ENCODE assay signal across 8 mouse cellular contexts in genomic region chr2:127070879-127071278, GRCm38 (mm10). TPM values are rescaled to one million over a fixed set of nuclear protein-coding genes. Genes with fewer than 3 reads are reported as not detected.
A peak's percentile ranks its signal among the peaks of the same experiment; 100 is the strongest.
DNase-seq lines count a peak whose midpoint lies in the region; ATAC-seq and TF ChIP-seq lines count a peak whose summit lies in the region.

No protein-coding gene starts in this region.

- ATAC-seq in heart, embryonic 16.5 days (replicated peaks; ENCODE audit: extremely low read depth, insufficient read depth, low FRiP score), result peak; percentile 49
- ATAC-seq in G1E (ENCODE audit: extremely low read depth, insufficient number of reproducible peaks, low FRiP score, poor library complexity, severe bottlenecking), result no peak
- ATAC-seq in forebrain, postnatal 0 days, result no peak

- 7% methylated on average over 9 of the region's 9 CpGs for WGBS in heart, embryonic 16.5 days
- WGBS in forebrain, postnatal 0 days, result 13% methylated on average over 8 of the region's 9 CpGs
- 13% methylated on average over 9 of the region's 9 CpGs for WGBS in midbrain, embryonic 10.5 days

- H3K4me2 ChIP-seq in heart, embryonic 16.5 days (ENCODE audit: low read depth, low read length), result peak overlapping the region; percentile 78
- peak overlapping the region; percentile 67 for H3K4me2 ChIP-seq in forebrain, postnatal 0 days (ENCODE audit: low read depth)

- peak overlapping the region; percentile 81 for H3K9ac ChIP-seq in heart, embryonic 16.5 days (ENCODE audit: low read length)
- peak overlapping the region; percentile 62 for H3K9ac ChIP-seq in forebrain, postnatal 0 days

- H3K27ac ChIP-seq in heart, embryonic 16.5 days (ENCODE audit: low read length), result peak overlapping the region; percentile 63; the same call in 1 of the 2 replicates
- H3K27ac ChIP-seq in forebrain, postnatal 0 days (ENCODE audit: low read depth, low read length), result no peak overlapping the region
- peak overlapping the region; percentile 89 for H3K27ac ChIP-seq in midbrain, embryonic 10.5 days (replicated peaks)

- no peaks in the 10 kb centered on the region for H3K27me3 ChIP-seq in heart, embryonic 16.5 days (ENCODE audit: control insufficient read depth, insufficient read depth, low read length)
- H3K27me3 ChIP-seq in G1E (ENCODE audit: insufficient read depth, low read length), result no peaks in the 10 kb centered on the region
- no peaks in the 10 kb centered on the region for H3K27me3 ChIP-seq in forebrain, postnatal 0 days (ENCODE audit: insufficient read depth, low read length)
- no peaks in the 10 kb centered on the region for H3K27me3 ChIP-seq in midbrain, embryonic 10.5 days (ENCODE audit: low read depth, poor library complexity, severe bottlenecking)

- peaks cover 10% of the 10 kb centered on the region for H3K36me3 ChIP-seq in heart, embryonic 16.5 days (ENCODE audit: control insufficient read depth, insufficient read depth)
- peaks cover 32% of the 10 kb centered on the region for H3K36me3 ChIP-seq in G1E (replicated peaks)
- peaks cover 8% of the 10 kb centered on the region for H3K36me3 ChIP-seq in forebrain, postnatal 0 days (ENCODE audit: insufficient read depth)
- H3K36me3 ChIP-seq in midbrain, embryonic 10.5 days, result peaks cover 17% of the 10 kb centered on the region

- peaks cover 10% of the 10 kb centered on the region for H3K4me1 ChIP-seq in heart, embryonic 16.5 days (ENCODE audit: control insufficient read depth, insufficient read depth, low read length)
- H3K4me1 ChIP-seq in G1E (ENCODE audit: insufficient read depth, low read depth, low read length), result peaks cover 19% of the 10 kb centered on the region
- H3K4me1 ChIP-seq in forebrain, postnatal 0 days (ENCODE audit: insufficient read depth), result 0 out of 2 replicates have a peak, but pooled peaks cover 4% of the 10 kb centered on the region
- peaks cover 14% of the 10 kb centered on the region for H3K4me1 ChIP-seq in midbrain, embryonic 10.5 days

- H3K4me3 ChIP-seq in heart, embryonic 16.5 days (ENCODE audit: low read length), result peak overlapping the region; percentile 74
- peak overlapping the region; percentile 76 for H3K4me3 ChIP-seq in G1E (ENCODE audit: low read depth, low read length)
- peak overlapping the region; percentile 72 for H3K4me3 ChIP-seq in forebrain, postnatal 0 days (ENCODE audit: low read depth, low read length)
- H3K4me3 ChIP-seq in midbrain, embryonic 10.5 days, result peak overlapping the region; percentile 71

- DNase-seq in heart, adult 11 months, result no peak
- no peak for DNase-seq in G1E (ENCODE audit: low spot score)
- no peak for DNase-seq in forebrain, postnatal 0 days
- DNase-seq in midbrain, embryonic 10.5 days (ENCODE audit: low spot score), result no peak
- DNase-seq in adrenal gland, postnatal 14 days, result no peak
- no peak for DNase-seq in urinary bladder, postnatal 10 days (ENCODE audit: low spot score)
- no peak for DNase-seq in layer of hippocampus, adult 11-12 months (ENCODE audit: low spot score)

- TF ChIP-seq CTCF in G1E (IDR thresholded peaks at IDR 0.05; ENCODE audit: low read depth, low read length), result no peak
- no peak for TF ChIP-seq CTCF in forebrain, postnatal 0 days (IDR thresholded peaks at IDR 0.05; ENCODE audit: low read depth)

- no peaks in the 10 kb centered on the region for H3K9me3 ChIP-seq in heart, embryonic 16.5 days (replicated peaks; ENCODE audit: control insufficient read depth, low read length)
- H3K9me3 ChIP-seq in G1E (replicated peaks), result no peaks in the 10 kb centered on the region
- H3K9me3 ChIP-seq in forebrain, postnatal 0 days (ENCODE audit: low read length), result no peaks in the 10 kb centered on the region
- no peaks in the 10 kb centered on the region for H3K9me3 ChIP-seq in midbrain, embryonic 10.5 days (replicated peaks)

RNA-seq across cellular contexts. Expression of gene Blvra, which starts 0.4 kb away (rescaled TPM):
- polyA plus RNA-seq in heart, embryonic 16.5 days (2015; fragmentation: Nextera tagmentation; extraction: Ambion mirVana), result 42.8 and 48.4 TPM in 2 replicates
- total RNA-seq in G1E (2014; fragmentation: Nextera tagmentation), result 17.3 and 18.3 TPM in 2 replicates
- 30.6 and 35.4 TPM in 2 replicates for total RNA-seq in G1E (2017)
- polyA plus RNA-seq in G1E (2012), result 2.0 and 3.1 TPM in 2 replicates
- 13.8 and 20.7 TPM in 2 replicates for total RNA-seq in forebrain, postnatal 0 days (2014; rRNA removed)
- polyA plus RNA-seq in forebrain, postnatal 0 days (2015; fragmentation: Nextera tagmentation; extraction: Ambion mirVana), result 29.4 and 32.6 TPM in 2 replicates
- 19.4 and 21.2 TPM in 2 replicates for polyA plus RNA-seq in midbrain, embryonic 10.5 days (2016; fragmentation: Nextera tagmentation; extraction: Ambion mirVana)
- total RNA-seq in adrenal gland, postnatal 14 days (2021), result 33.6 and 33.7 TPM in 2 replicates
